Mouse (Mus musculus) urinary bladder, postnatal 36 days (tissue): ENCODE results near the gene Clcn6.

Experiments used
- DNase-seq, 2 experiments: peaks; one replicate each; pipeline ENCODE4 v3.0.0; 2022; ENCODE audit warnings: low spot score in 2 of 2, mixed read lengths in 1 of 2

Clcn6 gene

GRCm38 (mm10) chr4:148040029-148040830 is 1.6 kb upstream of the Clcn6 start:
- peak in 1 of 2 experiments; percentile 24 for DNase-seq

- DNase-seq = peak; percentile 20 to 22
These were observed 820 bp upstream of the Clcn6 start for GRCm38 (mm10) chr4:148039254-148040028.

DNA sequence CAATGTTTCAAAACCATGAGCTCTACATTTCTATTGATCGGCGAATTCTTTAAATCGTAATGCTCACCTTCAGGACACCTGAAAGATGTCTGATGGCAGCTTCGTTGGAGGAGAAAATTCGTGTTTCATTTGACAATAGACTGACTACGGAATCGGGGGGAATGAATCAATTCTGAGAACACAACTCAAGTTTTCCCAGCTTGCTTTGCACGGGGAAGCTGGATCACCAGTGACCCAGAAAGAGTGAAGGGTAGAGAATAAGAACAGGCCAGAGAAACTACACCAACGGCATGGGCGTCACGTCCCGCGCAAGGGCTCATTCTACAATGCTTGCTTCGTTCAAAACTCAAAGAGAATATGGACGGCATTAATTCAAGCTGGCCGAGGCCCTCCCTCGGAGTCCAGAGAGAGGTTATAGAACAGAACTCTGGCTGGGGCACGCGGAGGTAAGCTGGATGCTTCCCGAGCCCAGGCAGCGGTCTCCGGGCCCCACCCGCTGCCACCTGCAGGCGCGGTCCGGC is 482 bp downstream of the Clcn6 start:
- DNase-seq = no peak

GRCm38 (mm10) chr4:148035440-148035839 is 3.2 kb downstream of the Clcn6 start:
- DNase-seq = no peak

DNA sequence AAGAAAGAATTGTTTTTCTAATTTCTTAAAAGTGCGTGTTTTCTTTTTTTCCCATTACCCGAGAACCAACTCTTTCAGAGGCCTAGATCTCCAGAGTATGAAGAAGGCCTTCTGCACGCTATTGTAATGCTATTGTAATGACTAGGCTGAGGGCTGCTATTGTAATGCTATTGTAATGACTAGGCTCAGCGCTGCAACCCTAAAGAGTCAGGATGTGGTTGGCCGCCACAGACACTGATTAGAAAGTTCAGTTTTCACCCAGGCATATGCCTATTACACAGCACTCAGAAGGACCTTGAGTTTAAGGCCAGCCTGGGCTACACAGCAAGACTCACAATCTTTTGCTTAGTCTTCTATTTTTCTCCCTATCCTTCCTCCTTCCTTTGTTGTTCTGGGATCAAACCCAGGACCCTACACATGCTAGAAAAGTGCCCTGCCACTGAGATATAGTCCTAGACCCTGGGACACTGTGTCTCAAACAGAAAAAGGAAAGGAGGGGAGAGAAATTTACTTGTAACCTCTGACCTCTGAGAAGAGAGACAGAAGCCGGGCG is 4.7 kb downstream of the Clcn6 start:
- DNase-seq = no peak

DNA sequence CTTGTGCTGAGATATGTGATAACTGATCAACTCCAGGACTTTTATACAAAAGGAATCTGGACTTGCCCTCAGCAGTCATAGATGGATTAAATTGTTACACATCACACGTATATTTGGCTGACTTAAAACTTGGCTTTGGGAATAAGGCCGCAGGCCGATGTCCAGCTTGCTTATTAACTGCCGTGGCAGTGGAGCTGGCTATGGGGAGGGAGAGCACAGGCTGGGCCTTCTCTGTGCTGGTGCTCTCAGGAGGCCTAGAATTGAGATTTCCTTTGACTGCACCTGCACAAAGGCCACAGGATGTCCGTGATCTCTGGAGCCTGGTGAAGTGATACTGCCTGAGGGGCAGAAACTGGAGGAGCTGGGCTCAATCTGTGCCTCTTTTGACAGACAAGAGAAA is 8.1 kb downstream of the Clcn6 start:
- DNase-seq = no peak

- no peak for DNase-seq
These were observed 9.3 kb downstream of the Clcn6 start for GRCm38 (mm10) chr4:148029297-148029696.

- DNase-seq = no peak
These were observed 14.6 kb downstream of the Clcn6 start for GRCm38 (mm10) chr4:148024003-148024402.

DNA sequence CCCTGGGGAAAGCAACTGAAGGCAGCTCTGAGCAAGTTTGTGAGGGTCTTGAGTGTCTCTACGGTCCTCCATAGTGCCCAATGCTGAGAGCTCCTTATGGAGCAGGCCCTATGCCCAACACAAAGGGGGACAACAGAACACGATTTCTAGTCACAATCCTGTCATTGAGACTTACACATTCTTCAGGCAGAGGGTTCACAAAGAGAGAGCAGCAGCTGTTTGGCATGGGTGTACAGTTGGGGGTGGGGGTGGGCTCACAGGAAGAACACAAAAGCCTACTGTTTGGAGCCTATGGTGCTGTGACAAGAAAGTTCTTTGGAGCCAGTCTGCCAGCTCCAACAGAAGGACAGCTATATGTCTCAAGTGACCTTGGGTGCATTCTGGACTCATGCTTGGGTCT is 20.2 kb downstream of the Clcn6 start:
- no peak for DNase-seq

DNA sequence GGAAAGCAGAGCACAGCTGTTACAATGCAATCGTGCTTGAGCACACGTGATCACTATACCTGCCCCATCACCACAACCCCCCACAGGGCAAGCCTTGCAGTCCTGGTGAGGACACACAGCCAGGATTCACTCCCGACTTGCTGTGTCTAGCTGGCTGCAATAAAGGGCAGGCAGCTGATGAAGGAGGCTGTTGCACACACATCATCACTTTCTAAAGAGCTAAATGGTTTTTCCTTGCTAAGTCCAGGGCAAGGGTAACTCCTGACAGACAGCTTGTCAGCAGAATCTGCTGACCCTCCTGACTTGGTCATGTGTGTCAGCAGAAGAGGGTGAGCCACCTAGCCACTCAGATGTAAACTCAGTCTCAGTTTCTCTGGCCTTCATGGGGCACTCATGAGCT is 21.6 kb downstream of the Clcn6 start:
- DNase-seq = no peak

DNA sequence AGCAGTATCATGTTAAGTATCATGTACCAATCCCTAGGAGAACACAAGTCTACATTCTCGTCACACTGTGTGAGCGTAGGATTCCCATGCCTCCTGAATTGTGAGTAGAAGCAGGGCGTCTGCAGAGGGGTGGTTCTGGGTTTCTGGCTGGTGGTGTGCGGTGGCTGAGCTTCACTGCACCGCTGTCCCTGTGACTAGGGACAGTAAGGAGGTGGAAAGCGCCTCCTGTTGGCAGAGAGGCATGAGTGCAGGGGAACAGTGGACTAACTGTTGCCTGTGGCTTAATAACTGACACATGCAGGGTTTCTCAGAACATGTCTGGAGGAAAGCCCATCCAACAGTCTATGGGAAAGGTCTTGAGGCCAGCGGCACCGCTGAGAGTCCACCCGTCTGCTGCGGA is 23.2 kb downstream of the Clcn6 start:
- no peak for DNase-seq

GRCm38 (mm10) chr4:148012216-148012615 is 26.4 kb downstream of the Clcn6 start:
- DNase-seq = no peak

GRCm38 (mm10) chr4:148011332-148011731 is 27.3 kb downstream of the Clcn6 start:
- DNase-seq = no peak

- DNase-seq = no peak
These were observed 29.0 kb downstream of the Clcn6 start for GRCm38 (mm10) chr4:148009641-148010040.

GRCm38 (mm10) chr4:148008412-148008811 is 30.2 kb downstream of the Clcn6 start:
- DNase-seq = peak; percentile 32

DNA sequence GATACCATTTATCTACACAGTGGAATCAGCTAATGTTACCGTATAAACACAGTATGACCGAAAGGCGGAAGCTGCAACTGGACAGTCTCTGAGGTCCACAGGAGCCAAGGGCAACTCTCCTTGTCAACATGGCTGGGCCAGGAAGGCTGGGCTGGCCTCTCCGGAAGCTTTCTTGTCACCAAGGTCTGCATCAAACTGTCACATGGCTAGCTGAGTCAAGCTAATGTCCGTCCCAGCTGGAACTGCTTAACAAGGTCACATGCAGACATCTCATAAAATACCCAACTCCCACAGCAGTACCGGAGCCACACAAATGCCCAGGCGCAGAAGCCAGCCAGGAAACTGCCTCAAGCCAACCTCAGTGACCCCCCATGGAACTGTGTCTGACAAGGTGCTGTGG is 34.3 kb downstream of the Clcn6 start:
- no peak for DNase-seq

DNA sequence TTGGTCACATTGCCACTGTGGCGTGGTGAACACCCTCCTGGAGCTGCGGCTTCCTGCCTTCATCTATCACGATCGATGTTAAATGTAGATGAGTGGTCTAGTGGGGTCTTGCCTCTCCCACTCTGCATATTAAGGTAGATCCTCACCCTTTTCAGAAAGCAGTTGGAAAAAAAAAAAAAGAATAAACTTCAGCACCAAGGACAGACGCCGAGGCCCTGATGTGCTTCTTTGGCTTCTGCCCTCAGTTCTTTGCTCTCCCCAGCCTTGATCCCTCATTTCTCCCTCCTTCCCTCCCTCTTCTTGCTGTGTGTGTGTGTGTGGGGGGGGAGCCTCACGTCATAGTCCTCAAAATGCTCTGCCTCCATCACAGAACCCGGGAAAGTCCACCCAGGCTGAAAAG is 36.8 kb downstream of the Clcn6 start:
- no peak for DNase-seq

- DNase-seq = no peak
These were observed 37.4 kb downstream of the Clcn6 start for GRCm38 (mm10) chr4:148001013-148001789.

GRCm38 (mm10) chr4:148000202-148000772 is 38.3 kb downstream of the Clcn6 start, which contains the start of gene Nppa:
Nppa (plus strand) TSS chr4:148000722.
- DNase-seq = no peak

GRCm38 (mm10) chr4:147995311-147995710 is 43.3 kb downstream of the Clcn6 start:
- no peak for DNase-seq

DNA sequence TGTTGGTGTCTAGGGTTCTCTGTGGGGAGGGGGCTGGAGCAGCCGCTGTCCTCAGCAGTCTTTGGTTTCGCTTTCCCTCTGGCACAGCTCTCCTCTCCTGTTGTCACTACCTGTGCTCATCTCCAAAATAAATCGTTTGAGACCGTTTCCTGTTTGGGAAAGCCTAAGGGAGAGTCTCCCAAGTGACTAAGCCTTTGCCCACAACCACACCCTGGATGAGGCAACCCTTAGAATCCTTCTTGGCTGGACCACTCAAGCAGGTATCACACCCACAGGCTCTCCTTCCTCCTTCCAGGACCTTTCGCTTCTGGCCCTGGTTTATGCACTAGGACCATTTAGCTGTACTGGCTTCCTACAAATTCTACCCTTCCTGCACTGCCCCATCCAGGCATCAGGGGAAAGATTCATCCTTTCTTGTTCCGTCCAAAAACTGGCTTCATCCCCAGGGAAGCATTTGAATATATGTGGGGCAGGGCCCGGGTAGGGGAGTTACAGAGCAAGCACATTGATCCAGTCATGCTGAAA is 45.0 kb downstream of the Clcn6 start:
- no peak for DNase-seq
